Mouse (Mus musculus) cerebellum, adult 2 months (tissue): ENCODE measurements around the gene Six2.

Experiments used
- CTCF ChIP-seq: fragments of 200-500 bp; IDR thresholded peaks from 2 replicates; pipeline ENCODE4 v1.5.1; 2011; ENCODE audit warnings: low read depth, mild to moderate bottlenecking, control low read depth, low read length, moderate library complexity, borderline replicate concordance; ENCODE audit not compliant: insufficient read depth
- POLR2A ChIP-seq: fragments of 200-500 bp; IDR thresholded peaks from 2 replicates; pipeline ENCODE4 v1.6.1; 2011; ENCODE audit warnings: low read length, control low read depth, borderline replicate concordance; ENCODE audit not compliant: insufficient read depth

- no peak for TF ChIP-seq CTCF
- TF ChIP-seq POLR2A, result no peak
These were observed 7.8 kb downstream of the Six2 start for GRCm38 (mm10) chr17:85680116-85680850.
